Mouse (Mus musculus): ENCODE data around the gene Tgds.
"Not testable (repeated sequence)": the region's sequence is repeated elsewhere in the genome, so short reads cannot be mapped to it uniquely, and the experiment has no call there.

Gene Tgds

GRCm38 (mm10) chr14:118131931-118132641, 469 bp downstream of the Tgds start:
- CTCF ChIA-PET: no interaction called here

- CTCF ChIA-PET: no interaction called here
Measured at GRCm38 (mm10) chr14:118131472-118131871, 1.1 kb downstream of the Tgds start.

DNA sequence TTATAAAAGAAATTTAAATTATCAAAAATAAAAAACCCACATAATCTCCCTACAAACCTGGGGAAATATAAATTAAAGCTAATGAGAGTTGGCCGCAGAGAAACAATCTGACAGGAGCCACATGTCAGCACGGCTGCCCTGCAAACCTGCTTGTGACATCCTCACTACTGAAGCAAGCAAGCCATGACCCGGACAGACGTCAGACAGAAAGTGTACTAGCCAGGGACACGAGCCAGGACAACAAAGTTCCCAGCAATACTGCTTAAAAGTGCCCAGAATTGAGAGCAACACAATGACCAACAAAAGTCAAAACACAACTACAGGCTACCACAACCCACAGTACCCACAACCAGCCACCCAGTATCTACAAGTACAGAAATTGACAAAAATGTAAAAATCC, 6.3 kb downstream of the Tgds start:
- CTCF ChIA-PET: no interaction called here

DNA sequence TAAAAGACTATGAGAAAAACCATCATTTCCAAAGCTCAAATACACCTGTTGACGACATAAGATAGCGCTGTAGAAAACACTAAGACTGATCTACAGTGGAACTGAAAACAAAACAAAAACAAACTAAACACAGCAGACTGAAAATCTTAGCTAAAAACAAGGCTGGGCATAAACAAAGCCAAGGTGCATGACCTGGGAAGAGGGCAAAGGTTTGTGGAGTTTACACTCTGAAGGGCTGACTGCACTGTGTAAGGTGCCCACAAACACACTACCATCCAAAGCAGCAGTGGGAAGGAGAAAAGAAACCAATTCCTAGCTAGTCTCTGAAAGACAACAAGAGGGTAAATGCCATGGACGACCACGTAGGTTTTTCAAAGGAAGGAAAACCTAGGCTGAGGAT, 7.8 kb downstream of the Tgds start:
- CTCF ChIA-PET: no interaction called here

DNA sequence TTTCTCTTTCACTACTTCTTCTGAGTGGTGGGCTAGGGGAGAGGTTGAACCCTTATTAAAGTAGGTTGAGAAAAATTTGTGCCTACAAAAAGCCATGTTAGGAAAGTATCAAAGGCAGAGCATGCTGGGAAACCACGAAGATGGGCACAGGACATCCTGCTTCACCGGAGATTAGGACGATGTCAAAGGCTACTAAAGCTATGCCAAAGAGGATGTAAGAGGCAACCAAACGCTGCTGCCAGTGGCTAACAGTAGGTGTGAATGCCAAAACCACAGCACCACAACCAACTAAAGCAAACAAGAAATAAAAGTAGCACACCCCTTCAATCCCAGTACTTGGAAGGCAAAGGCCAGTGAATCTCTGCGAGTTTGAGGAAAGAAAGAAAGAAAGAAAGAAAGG, 8.4 kb downstream of the Tgds start:
- CTCF ChIA-PET: no interaction called here

GRCm38 (mm10) chr14:118113116-118113515, 19.4 kb downstream of the Tgds start:
- CTCF ChIA-PET: no interaction called here

DNA sequence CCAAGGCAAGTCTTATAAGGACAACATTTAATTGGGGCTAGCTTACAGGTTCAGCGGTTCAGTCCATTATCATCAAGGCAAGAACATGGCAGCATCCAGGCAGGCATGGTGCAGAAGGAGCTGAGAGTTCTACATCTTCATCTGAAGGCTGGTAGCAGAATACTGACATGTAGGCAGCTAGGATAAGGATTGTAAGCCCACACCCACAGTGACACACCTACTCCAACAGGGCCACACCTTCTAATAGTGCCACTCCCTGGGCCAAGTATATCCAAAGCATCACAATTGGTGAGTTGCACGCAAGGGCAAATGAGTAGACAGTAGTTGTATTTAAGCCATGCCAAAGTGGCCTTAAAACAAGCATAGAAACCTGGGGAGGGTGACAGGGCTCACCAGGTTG, 25.1 kb downstream of the Tgds start:
- CTCF ChIA-PET: not testable (repeated sequence)

GRCm38 (mm10) chr14:118101227-118101990, 31.1 kb downstream of the Tgds start:
- CTCF ChIA-PET: no interaction called here

DNA sequence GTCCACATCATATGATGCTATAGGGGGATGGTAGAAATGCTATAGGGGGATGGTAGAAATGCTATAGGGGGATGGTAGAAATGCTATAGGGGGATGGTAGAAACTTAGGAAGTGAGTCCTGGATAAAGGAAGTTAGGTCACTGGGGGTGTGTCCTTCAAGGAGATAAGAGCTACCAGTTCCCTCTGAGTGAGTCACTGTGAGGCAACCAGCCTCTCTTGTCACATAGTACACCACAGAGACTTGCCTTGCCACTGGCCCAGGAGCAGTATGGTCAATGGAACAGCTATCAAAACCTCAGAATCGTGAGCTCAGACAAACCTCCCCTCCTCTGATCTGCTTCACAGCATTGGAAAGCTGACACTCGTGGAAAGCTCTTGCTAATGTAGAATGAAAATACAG, 34.3 kb downstream of the Tgds start:
- CTCF ChIA-PET: interaction anchor here (0.6 kb wide), 1 partner anchor 52 kb away, joined by 3 read pairs; no protein-coding TSS in a partner anchor

DNA sequence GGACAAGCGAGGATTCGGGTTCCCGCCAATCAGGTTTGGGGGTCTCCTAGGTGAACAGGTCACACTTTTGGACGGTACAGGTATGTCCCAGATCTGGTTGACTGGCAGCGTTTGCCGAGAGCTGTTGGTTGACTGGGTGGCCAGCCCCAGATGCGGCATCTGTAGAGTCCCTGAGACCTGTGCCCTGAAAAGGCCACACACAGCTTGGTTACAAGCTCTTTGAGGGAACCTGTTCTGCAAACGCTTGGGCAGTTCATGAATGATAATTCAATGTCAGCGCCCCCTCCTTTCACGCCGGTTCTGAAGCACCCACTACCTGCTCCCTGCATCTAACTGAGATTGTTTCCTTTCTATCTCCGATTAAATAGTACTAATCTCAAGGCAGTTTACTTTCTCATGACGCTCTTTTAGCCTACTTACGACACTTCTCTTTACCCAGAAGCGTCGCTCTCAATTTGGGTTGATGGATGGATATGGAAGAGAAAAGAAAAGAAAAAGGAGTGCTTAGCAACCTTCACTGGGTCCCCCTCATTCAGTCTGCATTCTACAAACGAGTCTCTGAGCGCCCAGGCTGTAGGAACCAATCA, 42.7 kb downstream of the Tgds start:
- CTCF ChIA-PET: no interaction called here

DNA sequence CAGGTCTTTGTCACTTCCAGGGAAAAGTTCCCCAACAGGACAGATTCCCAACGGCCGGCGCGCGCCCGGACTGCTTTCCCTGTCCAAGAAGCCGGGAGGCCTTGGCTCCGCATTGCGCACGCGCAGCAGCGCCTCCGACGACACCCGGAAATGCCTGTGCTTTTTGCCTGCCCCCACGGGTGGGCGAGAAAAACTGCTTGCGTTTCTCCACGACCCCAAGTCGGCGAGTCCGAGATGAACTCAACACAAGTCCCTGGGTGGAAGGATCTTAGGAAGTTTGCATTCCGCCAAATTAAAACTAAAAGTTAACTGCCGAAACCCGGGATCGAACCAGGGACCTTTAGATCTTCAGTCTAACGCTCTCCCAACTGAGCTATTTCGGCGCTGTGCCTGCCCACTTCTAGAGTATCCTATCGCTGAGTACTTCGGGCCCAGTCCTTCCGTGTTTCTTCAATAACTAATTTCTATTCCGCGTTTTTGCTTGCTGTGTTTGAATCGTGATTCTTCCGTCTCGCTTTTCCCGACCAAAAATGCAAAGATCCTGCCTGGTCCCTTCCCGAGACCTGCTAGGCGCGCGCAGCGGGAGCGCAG, 43.2 kb downstream of the Tgds start:
- CTCF ChIA-PET: no interaction called here

DNA sequence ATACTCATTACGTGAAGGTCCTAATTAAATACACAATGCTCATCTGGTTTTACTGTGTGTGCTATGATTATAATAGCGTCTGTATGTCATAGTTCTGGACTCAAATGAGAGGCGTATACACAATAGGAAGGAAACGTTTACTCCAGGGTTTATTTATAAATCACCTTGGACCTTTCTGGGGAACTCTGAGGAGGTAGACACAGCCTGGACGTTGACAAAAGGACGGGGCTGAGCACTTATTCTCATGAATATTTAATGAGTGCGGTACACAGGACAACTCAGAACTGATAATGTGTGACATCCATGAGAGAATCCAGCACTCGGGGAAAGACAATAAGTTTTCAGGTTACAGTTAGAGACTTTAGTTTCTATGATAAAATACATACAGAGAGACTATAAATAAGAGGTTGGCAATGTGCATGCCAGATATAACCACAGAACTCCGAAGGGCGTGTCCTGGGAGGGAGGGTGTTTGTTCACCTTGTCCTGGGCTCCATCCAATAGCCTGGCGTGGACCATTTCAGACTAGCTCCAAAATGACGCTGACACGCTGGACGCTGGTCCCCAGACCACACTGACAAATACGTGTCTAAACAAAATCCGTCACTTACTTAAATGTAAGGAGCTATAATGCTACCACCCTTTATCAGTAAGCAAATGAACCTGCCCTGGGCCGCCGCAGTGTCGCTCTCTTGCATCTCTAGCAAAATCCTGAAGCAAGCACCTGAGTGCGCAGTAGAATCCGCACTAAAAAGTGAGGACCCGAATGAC, 43.9 kb downstream of the Tgds start:
- CTCF ChIA-PET: interaction anchor here (0.7 kb wide), 1 partner anchor 191 kb away, joined by 3 read pairs; no protein-coding TSS in a partner anchor

DNA sequence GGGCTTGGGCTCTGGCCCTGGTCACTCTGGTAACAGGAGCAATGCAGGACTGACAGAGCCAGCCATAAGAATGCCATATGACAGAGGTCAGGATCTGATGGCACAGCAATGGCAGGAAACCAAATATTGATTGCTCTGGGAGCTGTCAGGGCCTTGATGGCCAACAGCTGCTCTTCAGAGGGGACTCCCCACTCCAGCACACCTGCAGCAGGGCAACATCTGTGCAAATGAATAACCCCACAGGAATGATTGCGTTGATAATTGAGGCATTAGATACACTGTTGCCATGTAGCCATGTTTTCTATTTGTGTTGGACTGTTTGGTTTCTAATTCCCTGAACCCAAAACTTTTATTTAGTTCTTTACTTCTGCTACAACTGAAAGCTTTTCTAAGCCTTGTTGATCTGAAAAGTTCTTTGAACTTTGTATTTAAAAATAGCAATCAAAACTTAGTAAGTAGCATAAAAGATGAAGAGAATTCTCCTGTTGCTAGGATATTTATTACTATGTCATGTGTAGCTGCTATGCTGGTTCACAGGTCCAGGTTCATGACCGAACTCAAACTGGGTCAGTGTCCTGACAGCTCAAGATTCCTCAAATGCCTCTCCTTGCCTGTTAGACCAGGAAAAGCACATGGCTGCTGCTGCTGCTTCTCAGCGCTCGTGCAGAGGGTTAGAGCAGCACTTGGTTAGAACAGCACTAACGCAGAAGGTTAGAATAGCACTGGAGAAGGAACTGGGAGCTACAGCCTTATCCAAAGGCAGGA, 46.1 kb downstream of the Tgds start:
- CTCF ChIA-PET: no interaction called here

GRCm38 (mm10) chr14:118083851-118084250, 48.7 kb downstream of the Tgds start:
- CTCF ChIA-PET: no interaction called here

GRCm38 (mm10) chr14:118080606-118081005, 51.9 kb downstream of the Tgds start:
- CTCF ChIA-PET: no interaction called here

DNA sequence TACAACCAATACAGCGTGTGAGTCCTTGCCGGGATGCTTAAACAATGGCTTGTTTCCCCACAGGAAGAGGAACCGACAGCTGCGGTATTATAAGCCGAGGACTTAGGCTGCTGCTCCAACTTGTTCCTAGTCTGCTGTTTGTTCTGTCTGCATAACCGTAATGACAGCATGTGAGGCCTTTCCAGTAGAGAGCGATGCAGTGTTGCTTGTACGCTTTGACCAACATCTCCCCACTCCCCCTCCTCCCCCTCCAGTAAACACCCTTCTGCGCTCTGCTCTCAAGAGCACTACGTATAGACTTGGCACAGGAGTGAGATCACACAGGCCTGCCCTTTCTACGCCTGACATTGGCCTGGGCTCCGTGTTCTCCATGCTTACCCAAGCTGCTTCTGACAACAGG, 62.5 kb downstream of the Tgds start:
- CTCF ChIA-PET: no interaction called here

- CTCF ChIA-PET: no interaction called here
Measured at GRCm38 (mm10) chr14:118069439-118070079, 63.0 kb downstream of the Tgds start.

Data from spleen, embryonic (tissue).